Mouse (Mus musculus) spleen, adult 2 months (tissue): ENCODE data around the gene Pakap. TPM values are rescaled to one million over a fixed set of nuclear protein-coding genes. Genes with fewer than 3 reads are reported as not detected.

Experiments
- DNase-seq, 2 experiments: peaks; one replicate each; pipeline versions ENCODE4 v3.0.0 to v3.0.0-alpha.2; 2012 to 2021; ENCODE audit warnings: low spot score in 2 of 2, low read depth in 1 of 2
- H3K27ac ChIP-seq: fragments of 200-500 bp; 2 replicates; pipeline ENCODE4 v1.5.1; 2012; ENCODE audit warnings: low read length, inconsistent platforms; ENCODE audit not compliant: insufficient read depth
- H3K27me3 ChIP-seq: fragments of 200-500 bp; 2 replicates; pipeline ENCODE4 v1.6.1; 2012; ENCODE audit warnings: mild to moderate bottlenecking, moderate library complexity, low read length, inconsistent platforms; ENCODE audit not compliant: control insufficient read depth, insufficient read depth
- H3K36me3 ChIP-seq: fragments of 200-500 bp; 2 replicates; pipeline ENCODE4 v1.6.1; 2012; ENCODE audit warnings: mild to moderate bottlenecking, low read length, inconsistent platforms; ENCODE audit not compliant: control insufficient read depth, insufficient read depth
- H3K4me1 ChIP-seq: fragments of 200-500 bp; 2 replicates; pipeline ENCODE4 v1.6.1; 2011; ENCODE audit warnings: inconsistent platforms; ENCODE audit not compliant: control insufficient read depth, insufficient read depth, insufficient read length
- H3K4me3 ChIP-seq: fragments of 200-500 bp; 2 replicates; pipeline ENCODE4 v1.5.1; 2011; ENCODE audit warnings: mild to moderate bottlenecking, inconsistent platforms; ENCODE audit not compliant: insufficient read depth, insufficient read length; ENCODE audit errors: extremely low read depth
- CTCF ChIP-seq: fragments of 200-500 bp; IDR thresholded peaks from 2 replicates; pipeline ENCODE4 v1.5.1; 2011; ENCODE audit warnings: mild to moderate bottlenecking, inconsistent platforms; ENCODE audit not compliant: insufficient read depth, insufficient read length, insufficient replicate concordance; ENCODE audit errors: extremely low read depth
- POLR2A ChIP-seq: fragments of 200-500 bp; IDR thresholded peaks from 2 replicates; pipeline ENCODE4 v1.6.1; 2011; ENCODE audit warnings: low read depth, low read length, inconsistent platforms
- WGBS: fragments of 180-500 bp; shearing (Covaris S2); methylation state at CpG from one replicate; pipeline ENCODE4 v1.1.7; 2018; 5-methylcytosine and 5-hydroxymethylcytosine counted together
- polyA plus RNA-seq: library from polyadenylated mRNA; depleted of rRNA; stranded (reverse); fragments of >200 nt; gene quantifications from 2 replicates; pipeline ENCODE4 v1.2.3, GENCODE M21; 2012

The Pakap gene
- polyA plus RNA-seq, 1 experiment = 0.29 TPM

- H3K4me3 ChIP-seq = no peak overlapping the region
- 86% methylated on average over 9 of the region's 9 CpGs for WGBS
- TF ChIP-seq POLR2A (no peak), CTCF (no peak)
- no peak for DNase-seq
- H3K27ac ChIP-seq = no peak overlapping the region
- H3K4me1 ChIP-seq = no peaks in the 10 kb centered on the region; the same call in 1 of the 2 replicates
- no peaks in the 10 kb centered on the region for H3K27me3 ChIP-seq
- no peaks in the 10 kb centered on the region for H3K36me3 ChIP-seq
These were observed 69.0 kb downstream of the Pakap start for GRCm38 (mm10) chr4:57636782-57637482.

GRCm38 (mm10) chr4:57637636-57638386 lies 69.8 kb downstream of the Pakap start:
- Histone ChIP-seq H3K27ac (no peak overlapping the region), H3K36me3 (no peaks in the 10 kb centered on the region), H3K4me3 (no peak overlapping the region; the same call in 1 of the 2 replicates), H3K27me3 (no peaks in the 10 kb centered on the region), H3K4me1 (no peaks in the 10 kb centered on the region; the same call in 1 of the 2 replicates)
- no peak for DNase-seq
- no peak for TF ChIP-seq POLR2A
- WGBS = 34% methylated on average over 24 of the region's 24 CpGs

GRCm38 (mm10) chr4:57638941-57639340 lies 71.0 kb downstream of the Pakap start:
- 90% methylated on average over 9 of the region's 9 CpGs for WGBS
- no peaks in the 10 kb centered on the region for H3K36me3 ChIP-seq
- DNase-seq = no peak
- no peak overlapping the region for H3K4me3 ChIP-seq
- TF ChIP-seq POLR2A = no peak
- no peak for TF ChIP-seq CTCF
- no peak overlapping the region for H3K27ac ChIP-seq
- no peaks in the 10 kb centered on the region for H3K27me3 ChIP-seq
- H3K4me1 ChIP-seq = no peaks in the 10 kb centered on the region; the same call in 1 of the 2 replicates

- peak in 1 of 2 experiments; percentile 19 for DNase-seq
- WGBS = 8% methylated on average over 7 of the region's 7 CpGs
These were observed 72.2 kb downstream of the Pakap start for GRCm38 (mm10) chr4:57640222-57640621.

GRCm38 (mm10) chr4:57640971-57641370 lies 73.0 kb downstream of the Pakap start:
- Histone ChIP-seq H3K4me1 (no peaks in the 10 kb centered on the region; the same call in 1 of the 2 replicates), H3K36me3 (no peaks in the 10 kb centered on the region), H3K27me3 (no peaks in the 10 kb centered on the region), H3K4me3 (no peak overlapping the region), H3K27ac (no peak overlapping the region)
- TF ChIP-seq CTCF (no peak), POLR2A (no peak)
- no peak for DNase-seq
- WGBS = 86% methylated on average over 3 of the region's 3 CpGs

More at GRCm38 (mm10) chr4:57640222-57640621, 72.2 kb downstream of the Pakap start:
- TF ChIP-seq POLR2A (no peak), CTCF (no peak)
- Histone ChIP-seq H3K4me1 (no peaks in the 10 kb centered on the region; the same call in 1 of the 2 replicates), H3K27ac (no peak overlapping the region), H3K4me3 (no peak overlapping the region), H3K27me3 (no peaks in the 10 kb centered on the region), H3K36me3 (no peaks in the 10 kb centered on the region)

- TF ChIP-seq CTCF (no peak), POLR2A (no peak)
- DNase-seq = no peak
- no peaks in the 10 kb centered on the region for H3K27me3 ChIP-seq
- H3K27ac ChIP-seq = no peak overlapping the region
- no peak overlapping the region for H3K4me3 ChIP-seq
- 55% methylated on average over 1 of the region's 1 CpGs for WGBS
- no peaks in the 10 kb centered on the region for H3K36me3 ChIP-seq
- no peaks in the 10 kb centered on the region for H3K4me1 ChIP-seq
These were observed 83.0 kb downstream of the Pakap start for GRCm38 (mm10) chr4:57650994-57651393.
